Mouse (Mus musculus) olfactory bulb, adult 2 months (tissue): ENCODE measurements around the gene Cep19. TPM values are rescaled to one million over a fixed set of nuclear protein-coding genes. Genes with fewer than 3 reads are reported as not detected.
"Not testable (repeated sequence)": the region's sequence is repeated elsewhere in the genome, so short reads cannot be mapped to it uniquely, and the experiment has no call there.

Experiments
- H3K27ac ChIP-seq: fragments of 200-500 bp; 2 replicates; pipeline ENCODE4 v1.5.1; 2012; ENCODE audit warnings: low read depth, low read length; ENCODE audit not compliant: insufficient read depth
- H3K4me1 ChIP-seq: fragments of 200-500 bp; 2 replicates; pipeline ENCODE4 v1.6.1; 2012; ENCODE audit warnings: low read length; ENCODE audit not compliant: control insufficient read depth, insufficient read depth
- H3K4me3 ChIP-seq: fragments of 200-500 bp; 2 replicates; pipeline ENCODE4 v1.5.1; 2012; ENCODE audit warnings: mild to moderate bottlenecking, low read depth, low read length, moderate library complexity; ENCODE audit not compliant: insufficient read depth
- CTCF ChIP-seq: fragments of 200-500 bp; IDR thresholded peaks from 2 replicates; pipeline ENCODE4 v1.5.1; 2012; ENCODE audit warnings: low read depth, mild to moderate bottlenecking, low read length, moderate library complexity; ENCODE audit not compliant: insufficient read depth
- POLR2A ChIP-seq: fragments of 200-500 bp; IDR thresholded peaks from 2 replicates; pipeline ENCODE4 v1.6.1; 2012; ENCODE audit warnings: mild to moderate bottlenecking, low read depth, low read length, moderate library complexity; ENCODE audit not compliant: insufficient read depth
- WGBS: fragments of 180-500 bp; shearing (Covaris S2); methylation state at CpG from one replicate; pipeline ENCODE4 v1.1.7; 2018; 5-methylcytosine and 5-hydroxymethylcytosine counted together
- polyA plus RNA-seq: library from polyadenylated mRNA; stranded (reverse); fragments of >200 nt; gene quantifications from 2 replicates; pipeline ENCODE4 v1.2.4, GENCODE M21; 2012; ENCODE audit warnings: low replicate concordance; ENCODE audit not compliant: missing spikeins, insufficient read depth, insufficient read length

Gene Cep19
- polyA plus RNA-seq, 1 experiment, result 179 TPM

- H3K4me3 ChIP-seq, result no peak overlapping the region
- no peaks in the 10 kb centered on the region for H3K4me1 ChIP-seq
- H3K27ac ChIP-seq, result no peak overlapping the region
- WGBS, result 53% methylated on average over 3 of the region's 3 CpGs
- TF ChIP-seq CTCF (no peak), POLR2A (no peak)
Measured at GRCm38 (mm10) chr16:32076406-32076805, 23.2 kb upstream of the Cep19 start.

GRCm38 (mm10) chr16:32077648-32078407, 21.8 kb upstream of the Cep19 start:
- Histone ChIP-seq H3K4me1 (no peaks in the 10 kb centered on the region), H3K4me3 (peak overlapping the region; percentile 61; the same call in 1 of the 2 replicates), H3K27ac (no peak overlapping the region)
- 13% methylated on average over 13 of the region's 13 CpGs for WGBS
- TF ChIP-seq POLR2A, result no peak
- no peak for TF ChIP-seq CTCF

- peak overlapping the region; percentile 61 for H3K4me3 ChIP-seq
- H3K4me1 ChIP-seq, result no peaks in the 10 kb centered on the region
- H3K27ac ChIP-seq, result peak overlapping the region; percentile 25; the same call in 1 of the 2 replicates
- TF ChIP-seq POLR2A (no peak), CTCF (no peak)
- WGBS, result under 1% methylated on average over 30 of the region's 30 CpGs
Measured at GRCm38 (mm10) chr16:32078408-32078990, 21.1 kb upstream of the Cep19 start.

- peak within 1 kb of the TSS; percentile 25; the same call in 1 of the 2 replicates for H3K27ac ChIP-seq
- peak within 1 kb of the TSS; percentile 61 for H3K4me3 ChIP-seq
- H3K4me1 ChIP-seq, result no peaks in the 10 kb centered on the region
- TF ChIP-seq CTCF, result no peak
- peak; percentile 64 for TF ChIP-seq POLR2A
- 1% methylated on average over 55 of the region's 60 CpGs for WGBS
Measured at GRCm38 (mm10) chr16:32078991-32079511, 20.5 kb upstream of the Cep19 start, which contains the start of gene Pak2. Gene Pak2 (minus strand): TSS chr16:32079342.

- 87% methylated on average over 17 of the region's 17 CpGs for WGBS
- no peak overlapping the region for H3K4me3 ChIP-seq
- TF ChIP-seq POLR2A (no peak), CTCF (no peak)
Measured at GRCm38 (mm10) chr16:32087629-32088443, 11.8 kb upstream of the Cep19 start.

GRCm38 (mm10) chr16:32091466-32091865, 8.1 kb upstream of the Cep19 start:
- Histone ChIP-seq H3K4me1 (no peaks in the 10 kb centered on the region), H3K4me3 (no peak overlapping the region), H3K27ac (no peak overlapping the region)
- TF ChIP-seq POLR2A (no peak), CTCF (no peak)
- 96% methylated on average over 7 of the region's 7 CpGs for WGBS

More at GRCm38 (mm10) chr16:32087629-32088443, 11.8 kb upstream of the Cep19 start:
- Histone ChIP-seq H3K4me1 (no peaks in the 10 kb centered on the region), H3K27ac (no peak overlapping the region)

GRCm38 (mm10) chr16:32097757-32098156, 1.8 kb upstream of the Cep19 start:
- H3K27ac ChIP-seq, H3K4me3 ChIP-seq, H3K4me1 ChIP-seq: not testable (repeated sequence)
- 92% methylated on average over 2 of the region's 2 CpGs for WGBS

GRCm38 (mm10) chr16:32098897-32099637, 533 bp upstream of the Cep19 start:
- H3K4me1 ChIP-seq, result peaks cover 5% of the 10 kb centered on the region; the same call in 1 of the 2 replicates
- WGBS, result under 1% methylated on average over 39 of the region's 39 CpGs
- peak overlapping the region; percentile 45; the same call in 1 of the 2 replicates for H3K27ac ChIP-seq
- no peak for TF ChIP-seq POLR2A
- TF ChIP-seq CTCF, result peak; percentile 17; the same call in 1 of the 2 replicates
- H3K4me3 ChIP-seq, result peak overlapping the region; percentile 92
